Mouse (Mus musculus) liver, embryonic 14.5 days (tissue): Measurements from ENCODE around the gene Mmp9. TPM values are rescaled to one million over a fixed set of nuclear protein-coding genes. Genes with fewer than 3 reads are reported as not detected.

Source experiments
- ATAC-seq: fragments of 200-750 bp; cut with Nextera tagmentation; 2 replicates; pipeline ENCODE4 v1.8.0; 2017; ENCODE audit warnings: moderate number of reproducible peaks, mild to moderate bottlenecking, moderate library complexity; ENCODE audit not compliant: insufficient read depth
- DNase-seq, 3 experiments: peaks; one replicate each; pipeline ENCODE4 v3.0.0-alpha.2; 2012 to 2013; ENCODE audit warnings: low read depth in 3 of 3, low spot score in 3 of 3
- H3K27ac ChIP-seq: fragments of 300-500 bp; sonication (generic); 2 replicates; pipeline ENCODE4 v1.5.1; 2014; ENCODE audit warnings: moderate library complexity, mild to moderate bottlenecking, control low read depth, inconsistent platforms
- H3K27me3 ChIP-seq: fragments of 300-500 bp; sonication (generic); 2 replicates; pipeline ENCODE4 v1.6.1; 2014; ENCODE audit warnings: mild to moderate bottlenecking, low read length, moderate library complexity; ENCODE audit not compliant: control insufficient read depth, insufficient read depth
- H3K36me3 ChIP-seq: fragments of 300-500 bp; sonication (generic); replicated peaks from 2 replicates; pipeline ENCODE4 v1.6.1; 2014; ENCODE audit warnings: low read depth; ENCODE audit not compliant: control insufficient read depth, insufficient read depth
- H3K4me1 ChIP-seq, 2 experiments: fragments of 200-500 bp in 1 of 2; fragments of 300-500 bp in 1 of 2; sonication (generic) in 1 of 2; replicated peaks; 2 replicates each; pipeline ENCODE4 v1.6.1; 2012 to 2014; ENCODE audit warnings: antibody characterized with exemption in 1 of 2, inconsistent platforms in 1 of 2, low read length in 1 of 2; ENCODE audit not compliant: control insufficient read depth in 2 of 2, insufficient read depth in 2 of 2
- H3K4me2 ChIP-seq: fragments of 300-500 bp; sonication (generic); 2 replicates; pipeline ENCODE4 v1.6.1; 2014; ENCODE audit warnings: low read depth, mild to moderate bottlenecking, control low read depth, moderate library complexity
- H3K4me3 ChIP-seq, 2 experiments: fragments of 200-500 bp in 1 of 2; fragments of 300-500 bp in 1 of 2; sonication (generic) in 1 of 2; 2 replicates each; pipeline ENCODE4 v1.5.1; 2012 to 2014; ENCODE audit warnings: low read depth in 2 of 2, low read length in 2 of 2, mild to moderate bottlenecking in 2 of 2, control low read depth in 1 of 2, inconsistent platforms in 1 of 2, moderate library complexity in 1 of 2; ENCODE audit not compliant: insufficient read depth in 1 of 2
- H3K9ac ChIP-seq: fragments of 300-500 bp; sonication (generic); replicated peaks from 2 replicates; pipeline ENCODE4 v1.6.1; 2014; ENCODE audit warnings: mild to moderate bottlenecking, control low read depth, moderate library complexity
- H3K9me3 ChIP-seq: fragments of 300-500 bp; sonication (generic); 2 replicates; pipeline ENCODE4 v1.6.1; 2016; ENCODE audit warnings: low read length, mixed read lengths; ENCODE audit not compliant: control insufficient read depth
- CTCF ChIP-seq: IDR thresholded peaks from 2 replicates; pipeline ENCODE4 v1.5.1; 2016; ENCODE audit warnings: antibody characterized with exemption, low read depth, control low read depth
- EP300 ChIP-seq: IDR thresholded peaks from 2 replicates; pipeline ENCODE4 v1.6.1; 2016; ENCODE audit warnings: antibody characterized with exemption, low read depth
- WGBS: fragments of 180-500 bp; shearing (Covaris S2); extraction: QIAGEN DNeasy Blood & Tissue Kit; methylation state at CpG from one replicate; pipeline ENCODE4 v1.1.7; 2014; ENCODE audit not compliant: insufficient replicate concordance; 5-methylcytosine and 5-hydroxymethylcytosine counted together
- polyA plus RNA-seq, 2 experiments: library from polyadenylated mRNA; depleted of rRNA in 1 of 2; stranded (reverse) in 1 of 2; unstranded in 1 of 2; fragments of >200 nt; fragmentation: Nextera tagmentation in 1 of 2; extraction: Ambion mirVana in 1 of 2; gene quantifications; 2 replicates each; pipeline versions ENCODE4 v1.2.1 to v1.2.3; 2012 to 2014

The Mmp9 gene
- polyA plus RNA-seq, 2 experiments, result 0.97 to 1.2 TPM

GRCm38 (mm10) chr2:164975611-164976010, 35.0 kb downstream of the Mmp9 start:
- no peaks in the 10 kb centered on the region for H3K36me3 ChIP-seq
- 56% methylated on average over 6 of the region's 6 CpGs for WGBS
- H3K27ac ChIP-seq, result no peak overlapping the region
- no peak overlapping the region for H3K9ac ChIP-seq
- ATAC-seq (no peak), DNase-seq (no peak)
- H3K4me1 ChIP-seq, result no peaks in the 10 kb centered on the region
- H3K9me3 ChIP-seq, result no peaks in the 10 kb centered on the region
- no peak overlapping the region for H3K4me2 ChIP-seq
- peaks cover 12% of the 10 kb centered on the region for H3K27me3 ChIP-seq
- TF ChIP-seq EP300 (no peak), CTCF (no peak)
- H3K4me3 ChIP-seq, result no peak overlapping the region

GRCm38 (mm10) chr2:164979749-164980148, 39.2 kb downstream of the Mmp9 start:
- H3K36me3 ChIP-seq, result no peaks in the 10 kb centered on the region
- H3K9ac ChIP-seq, result no peak overlapping the region
- H3K4me3 ChIP-seq, result no peak overlapping the region
- DNase-seq (peak; percentile 24 to 35 (median 28)), ATAC-seq (no peak)
- H3K27me3 ChIP-seq, result no peaks in the 10 kb centered on the region
- TF ChIP-seq EP300, result no peak
- no peak for TF ChIP-seq CTCF
- H3K9me3 ChIP-seq, result no peaks in the 10 kb centered on the region
- no peak overlapping the region for H3K4me2 ChIP-seq
- H3K4me1 ChIP-seq, result no peaks in the 10 kb centered on the region
- 19% methylated on average over 7 of the region's 7 CpGs for WGBS
- H3K27ac ChIP-seq, result no peak overlapping the region

GRCm38 (mm10) chr2:164985962-164986361, 45.4 kb downstream of the Mmp9 start:
- no peak for DNase-seq
- no peak for ATAC-seq
- no peaks in the 10 kb centered on the region for H3K27me3 ChIP-seq
- no peaks in the 10 kb centered on the region for H3K9me3 ChIP-seq
- H3K36me3 ChIP-seq, result no peaks in the 10 kb centered on the region
- H3K9ac ChIP-seq, result no peak overlapping the region
- no peak overlapping the region for H3K4me2 ChIP-seq
- H3K27ac ChIP-seq, result no peak overlapping the region
- H3K4me1 ChIP-seq, result no peaks in the 10 kb centered on the region
- no peak for TF ChIP-seq CTCF
- TF ChIP-seq EP300, result no peak
- 70% methylated on average over 6 of the region's 6 CpGs for WGBS
- no peak overlapping the region for H3K4me3 ChIP-seq

GRCm38 (mm10) chr2:164986371-164987027, 45.9 kb downstream of the Mmp9 start:
- DNase-seq, result no peak
- no peak for TF ChIP-seq EP300
- no peak for TF ChIP-seq CTCF
- no peaks in the 10 kb centered on the region for H3K36me3 ChIP-seq
- H3K27ac ChIP-seq, result no peak overlapping the region
- H3K9ac ChIP-seq, result no peak overlapping the region
- no peak for ATAC-seq
- no peak overlapping the region for H3K4me2 ChIP-seq
- H3K9me3 ChIP-seq, result no peaks in the 10 kb centered on the region
- no peaks in the 10 kb centered on the region for H3K4me1 ChIP-seq
- H3K4me3 ChIP-seq, result no peak overlapping the region
- WGBS, result 53% methylated on average over 14 of the region's 14 CpGs
- H3K27me3 ChIP-seq, result no peaks in the 10 kb centered on the region

- ATAC-seq, result no peak
- WGBS, result 31% methylated on average over 13 of the region's 13 CpGs
- Histone ChIP-seq H3K4me2 (no peak overlapping the region), H3K27me3 (no peaks in the 10 kb centered on the region), H3K36me3 (no peaks in the 10 kb centered on the region), H3K9ac (no peak overlapping the region), H3K4me3 (no peak overlapping the region), H3K27ac (no peak overlapping the region), H3K4me1 (no peaks in the 10 kb centered on the region), H3K9me3 (no peaks in the 10 kb centered on the region)
- no peak for DNase-seq
- TF ChIP-seq CTCF (no peak), EP300 (no peak)
These were observed 48.2 kb downstream of the Mmp9 start for GRCm38 (mm10) chr2:164988777-164989176.
